Mouse (Mus musculus): ENCODE measurements around the gene Luc7l3.

GRCm38 (mm10) chr11:94365340-94365739 is 43.6 kb upstream of the Luc7l3 start:
- no peak for TF ChIP-seq POLR2A (IDR thresholded peaks at IDR 0.05; ENCODE audit: extremely low read depth, insufficient read depth, low read length)
- TF ChIP-seq CTCF (IDR thresholded peaks at IDR 0.05; ENCODE audit: low read depth, low read length): no peak

Measured in liver, adult 2 months (tissue).